Mouse (Mus musculus): Measurements from ENCODE around the gene Cyp4a12a. TPM values are rescaled to one million over a fixed set of nuclear protein-coding genes. Genes with fewer than 3 reads are reported as not detected.

Gene Cyp4a12a
- not detected for polyA plus RNA-seq (2014; fragmentation: Illumina TruSeq; extraction: RNeasy Lipid Tissue Mini Kit (QIAGEN cat#74804); ENCODE audit: low read depth, low replicate concordance)

GRCm38 (mm10) chr4:115298746-115299145 is at the start of gene Cyp4a12a:
Gene Cyp4a12a (plus strand): TSS chr4:115299046.

Other genes with a start within 250 kb of the Cyp4a12a start
- gene Tal1, start 242.6 kb upstream of the Cyp4a12a start, polyA plus RNA-seq (2014; fragmentation: Illumina TruSeq; extraction: RNeasy Lipid Tissue Mini Kit (QIAGEN cat#74804); ENCODE audit: low read depth, low replicate concordance): 0.32 TPM
- gene Pdzk1ip1, start 210.3 kb upstream of the Cyp4a12a start, polyA plus RNA-seq (2014; fragmentation: Illumina TruSeq; extraction: RNeasy Lipid Tissue Mini Kit (QIAGEN cat#74804); ENCODE audit: low read depth, low replicate concordance): 25.5 TPM
- not detected for gene Cyp4x1, start 164.8 kb upstream of the Cyp4a12a start, polyA plus RNA-seq (2014; fragmentation: Illumina TruSeq; extraction: RNeasy Lipid Tissue Mini Kit (QIAGEN cat#74804); ENCODE audit: low read depth, low replicate concordance)
- gene Cyp4a29, start 57.0 kb upstream of the Cyp4a12a start, polyA plus RNA-seq (2014; fragmentation: Illumina TruSeq; extraction: RNeasy Lipid Tissue Mini Kit (QIAGEN cat#74804); ENCODE audit: low read depth, low replicate concordance): not detected
- not detected for gene Cyp4a12b, start 112.6 kb downstream of the Cyp4a12a start, polyA plus RNA-seq (2014; fragmentation: Illumina TruSeq; extraction: RNeasy Lipid Tissue Mini Kit (QIAGEN cat#74804); ENCODE audit: low read depth, low replicate concordance)
- not detected for gene Cyp4a30b, start 153.6 kb downstream of the Cyp4a12a start, polyA plus RNA-seq (2014; fragmentation: Illumina TruSeq; extraction: RNeasy Lipid Tissue Mini Kit (QIAGEN cat#74804); ENCODE audit: low read depth, low replicate concordance)
- gene Cyp4a14, start 197.1 kb downstream of the Cyp4a12a start, polyA plus RNA-seq (2014; fragmentation: Illumina TruSeq; extraction: RNeasy Lipid Tissue Mini Kit (QIAGEN cat#74804); ENCODE audit: low read depth, low replicate concordance): 0.21 TPM
- gene Cyp4a10, start 219.2 kb downstream of the Cyp4a12a start, polyA plus RNA-seq (2014; fragmentation: Illumina TruSeq; extraction: RNeasy Lipid Tissue Mini Kit (QIAGEN cat#74804); ENCODE audit: low read depth, low replicate concordance): 0.20 TPM